In genomic region chr14:122875056-122875455, GRCm38 (mm10) we compare ENCODE assay signal across 12 mouse cellular contexts. TPM values are rescaled to one million over a fixed set of nuclear protein-coding genes. Genes with fewer than 3 reads are reported as not detected.
DNase-seq lines count a peak whose midpoint lies in the region; ATAC-seq lines count a peak whose summit lies in the region.
"Had no signal": no experiment of that assay in that cellular context is flagged by ENCODE, and none has a peak within 500 bp of the region (broad histone marks: within the 10 kb centered on the region; RNA-seq: fewer than 3 reads in every experiment).

No protein-coding gene starts in this region.

- H3K27ac ChIP-seq in hindbrain, embryonic 12.5 days, result peak overlapping the region; percentile 40; the same call in 1 of the 2 replicates
- H3K27ac ChIP-seq in hindbrain, embryonic 16.5 days (ENCODE audit: low read depth, low read length), result no peak overlapping the region
- peak overlapping the region; percentile 61 for H3K27ac ChIP-seq in forebrain, embryonic 12.5 days
- peak overlapping the region; percentile 75 for H3K27ac ChIP-seq in midbrain, embryonic 16.5 days (ENCODE audit: low read length)
- H3K27ac ChIP-seq: limb, embryonic 12.5 days had no signal

- H3K36me3 ChIP-seq in hindbrain, embryonic 12.5 days, result no peaks in the 10 kb centered on the region
- no peaks in the 10 kb centered on the region for H3K36me3 ChIP-seq in hindbrain, embryonic 16.5 days (ENCODE audit: control insufficient read depth, insufficient read depth, low read length)
- H3K36me3 ChIP-seq in forebrain, embryonic 12.5 days (replicated peaks), result no peaks in the 10 kb centered on the region
- no peaks in the 10 kb centered on the region for H3K36me3 ChIP-seq in midbrain, embryonic 16.5 days (ENCODE audit: control insufficient read depth, insufficient read depth, low read length)
- H3K36me3 ChIP-seq: limb, embryonic 12.5 days had no signal

- H3K9ac ChIP-seq in hindbrain, embryonic 12.5 days, result no peak overlapping the region
- H3K9ac ChIP-seq in hindbrain, embryonic 16.5 days (ENCODE audit: low read depth, low read length), result no peak overlapping the region
- H3K9ac ChIP-seq in forebrain, embryonic 12.5 days, result no peak overlapping the region
- peak overlapping the region; percentile 50; the same call in 1 of the 2 replicates for H3K9ac ChIP-seq in midbrain, embryonic 16.5 days (ENCODE audit: low read depth, low read length)
- H3K9ac ChIP-seq: limb, embryonic 12.5 days; liver, postnatal 0 days had no signal

- no peak overlapping the region for H3K4me2 ChIP-seq in hindbrain, embryonic 12.5 days (replicated peaks)
- no peak overlapping the region for H3K4me2 ChIP-seq in hindbrain, embryonic 16.5 days (ENCODE audit: low read length)
- no peak overlapping the region for H3K4me2 ChIP-seq in forebrain, embryonic 12.5 days
- H3K4me2 ChIP-seq in midbrain, embryonic 16.5 days (ENCODE audit: low read length), result 0 out of 2 replicates have a peak overlapping the region, but pooled peaks have one; percentile 5
- H3K4me2 ChIP-seq: limb, embryonic 12.5 days had no signal

- ATAC-seq in hindbrain, embryonic 12.5 days (ENCODE audit: low FRiP score), result no peak
- ATAC-seq in hindbrain, embryonic 16.5 days, result no peak
- ATAC-seq in forebrain, embryonic 12.5 days (ENCODE audit: low FRiP score), result no peak; the same call in 1 of the 2 replicates
- no peak for ATAC-seq in midbrain, embryonic 16.5 days
- ATAC-seq: liver, postnatal 0 days had no signal

- peaks cover 20% of the 10 kb centered on the region for H3K4me1 ChIP-seq in hindbrain, embryonic 12.5 days
- peaks cover 11% of the 10 kb centered on the region for H3K4me1 ChIP-seq in hindbrain, embryonic 16.5 days (ENCODE audit: control insufficient read depth, insufficient read depth, low read depth, low read length)
- peaks cover 23% of the 10 kb centered on the region for H3K4me1 ChIP-seq in forebrain, embryonic 12.5 days
- peaks cover 16% of the 10 kb centered on the region for H3K4me1 ChIP-seq in midbrain, embryonic 16.5 days (ENCODE audit: control insufficient read depth, insufficient read depth, low read length)

- no peak overlapping the region for H3K4me3 ChIP-seq in hindbrain, embryonic 12.5 days
- H3K4me3 ChIP-seq in hindbrain, embryonic 16.5 days (ENCODE audit: low read length), result no peak overlapping the region
- no peak overlapping the region for H3K4me3 ChIP-seq in forebrain, embryonic 12.5 days (replicated peaks)
- H3K4me3 ChIP-seq in midbrain, embryonic 16.5 days (ENCODE audit: low read depth, low read length), result no peak overlapping the region
- H3K4me3 ChIP-seq: limb, embryonic 12.5 days had no signal

- WGBS in hindbrain, embryonic 12.5 days, result 58% methylated on average over 8 of the region's 8 CpGs
- WGBS in hindbrain, embryonic 16.5 days, result 54% methylated on average over 8 of the region's 8 CpGs
- 43% methylated on average over 8 of the region's 8 CpGs for WGBS in forebrain, embryonic 12.5 days
- WGBS in midbrain, embryonic 16.5 days, result 37% methylated on average over 8 of the region's 8 CpGs

- DNase-seq in cerebellum, adult 8-10 months, result peak; percentile 60
- DNase-seq in Muller cell, postnatal 12 days (ENCODE audit: inconsistent ontology term), result no peak
- no peak for DNase-seq in yolk sac, embryonic 10.5 days (ENCODE audit: low spot score)
- no peak for DNase-seq in frontal cortex, adult 2 months (ENCODE audit: extremely low spot score in 1 of 2, low spot score in 1 of 2)
- DNase-seq: adrenal gland, adult 2 months; kidney, adult 8-10 months; liver, postnatal 0 days had no signal

- H3K9me3 ChIP-seq in hindbrain, embryonic 12.5 days (replicated peaks), result no peaks in the 10 kb centered on the region
- H3K9me3 ChIP-seq in hindbrain, embryonic 16.5 days (ENCODE audit: control insufficient read depth, low read length), result no peaks in the 10 kb centered on the region
- H3K9me3 ChIP-seq in forebrain, embryonic 12.5 days, result no peaks in the 10 kb centered on the region
- H3K9me3 ChIP-seq in midbrain, embryonic 16.5 days (replicated peaks; ENCODE audit: control insufficient read depth, low read length, poor library complexity, severe bottlenecking), result no peaks in the 10 kb centered on the region
- H3K9me3 ChIP-seq: limb, embryonic 12.5 days had no signal

- H3K27me3 ChIP-seq in hindbrain, embryonic 12.5 days, result peaks cover 7% of the 10 kb centered on the region
- no peaks in the 10 kb centered on the region for H3K27me3 ChIP-seq in hindbrain, embryonic 16.5 days (replicated peaks; ENCODE audit: control insufficient read depth, insufficient read depth, low read length)
- peaks cover 44% of the 10 kb centered on the region for H3K27me3 ChIP-seq in forebrain, embryonic 12.5 days
- H3K27me3 ChIP-seq in midbrain, embryonic 16.5 days (ENCODE audit: control insufficient read depth, insufficient read depth, low read depth, low read length), result no peaks in the 10 kb centered on the region

RNA-seq across cellular contexts. Expression of gene Ggact, which starts 38.5 kb away (rescaled TPM):
- 7.7 and 8.6 TPM in 2 replicates for polyA plus RNA-seq in hindbrain, embryonic 12.5 days (2016; fragmentation: Nextera tagmentation; extraction: Ambion mirVana)
- 13.6 and 14.7 TPM in 2 replicates for polyA plus RNA-seq in hindbrain, embryonic 16.5 days (2015; fragmentation: Nextera tagmentation; extraction: Ambion mirVana)
- polyA plus RNA-seq in forebrain, embryonic 12.5 days (2016; fragmentation: Nextera tagmentation; extraction: Ambion mirVana), result 4.6 and 6.3 TPM in 2 replicates
- polyA plus RNA-seq in midbrain, embryonic 16.5 days (2015; fragmentation: Nextera tagmentation; extraction: Ambion mirVana), result 6.8 and 8.7 TPM in 2 replicates
- polyA plus RNA-seq in frontal cortex, adult 2 months (2012; rRNA removed), result 53.7 and 58.8 TPM in 2 replicates
